Mouse (Mus musculus) megakaryocyte, embryonic 14.5 days (primary cell): ENCODE results near the gene Stard13.

ENCODE experiments used
- FLI1 ChIP-seq: IDR thresholded peaks from 2 replicates; pipeline ENCODE4 v1.6.1; 2012; ENCODE audit warnings: low read length, inconsistent platforms, mixed read lengths
- GATA1 ChIP-seq: IDR thresholded peaks from 3 replicates; pipeline ENCODE4 v1.6.1; 2012; ENCODE audit warnings: mixed read lengths, low read length, inconsistent platforms, borderline replicate concordance

DNA sequence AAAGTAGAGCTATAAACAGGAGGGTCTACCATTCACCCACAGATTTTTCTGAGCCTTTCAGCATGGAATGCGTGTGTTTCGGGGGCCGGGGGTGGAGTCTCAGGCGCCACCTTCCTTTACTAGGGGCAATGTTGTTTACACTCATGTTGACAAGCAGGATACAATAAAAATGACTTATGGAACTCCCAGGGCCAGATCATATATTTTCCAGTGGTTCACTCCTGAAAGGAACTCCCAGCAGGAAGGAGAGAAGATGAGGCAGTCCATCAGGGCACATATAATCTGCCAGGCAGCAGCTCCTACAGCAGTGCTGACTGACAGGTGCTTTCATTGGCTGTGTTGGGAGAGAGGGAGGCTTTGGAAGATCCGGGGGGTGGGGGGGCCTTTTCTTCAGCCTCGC lies 66.0 kb downstream of the Stard13 start:
- TF ChIP-seq GATA1 (no peak), FLI1 (no peak)
